Mouse (Mus musculus) forebrain, embryonic 16.5 days (tissue): Measurements from ENCODE around the gene Slc27a1. TPM values are rescaled to one million over a fixed set of nuclear protein-coding genes. Genes with fewer than 3 reads are reported as not detected.
A peak's percentile ranks its signal among the peaks of the same experiment; 100 is the strongest.

ENCODE experiments used
- ATAC-seq: fragments of 200-750 bp; cut with Nextera tagmentation; 2 replicates; pipeline ENCODE4 v1.8.0; 2017; ENCODE audit warnings: mild to moderate bottlenecking, moderate library complexity
- H3K27ac ChIP-seq: fragments of 300-500 bp; sonication (generic); 2 replicates; pipeline ENCODE4 v1.5.1; 2014; ENCODE audit warnings: low read length, control low read depth
- H3K27me3 ChIP-seq: fragments of 300-500 bp; sonication (generic); replicated peaks from 2 replicates; pipeline ENCODE4 v1.6.1; 2014; ENCODE audit warnings: low read length; ENCODE audit not compliant: control insufficient read depth, insufficient read depth
- H3K36me3 ChIP-seq: fragments of 300-500 bp; sonication (generic); 2 replicates; pipeline ENCODE4 v1.6.1; 2014; ENCODE audit not compliant: control insufficient read depth, insufficient read depth
- H3K4me1 ChIP-seq: fragments of 300-500 bp; sonication (generic); replicated peaks from 2 replicates; pipeline ENCODE4 v1.6.1; 2014; ENCODE audit warnings: low read length; ENCODE audit not compliant: control insufficient read depth, insufficient read depth
- H3K4me2 ChIP-seq: fragments of 300-500 bp; sonication (generic); 2 replicates; pipeline ENCODE4 v1.6.1; 2014; ENCODE audit warnings: mild to moderate bottlenecking, low read length, control low read depth
- H3K4me3 ChIP-seq: fragments of 300-500 bp; sonication (generic); replicated peaks from 2 replicates; pipeline ENCODE4 v1.5.1; 2014; ENCODE audit warnings: mild to moderate bottlenecking, low read length, control low read depth
- H3K9ac ChIP-seq: fragments of 300-500 bp; sonication (generic); replicated peaks from 2 replicates; pipeline ENCODE4 v1.6.1; 2014; ENCODE audit warnings: low read depth, low read length, control low read depth
- H3K9me3 ChIP-seq: fragments of 300-500 bp; sonication (generic); 2 replicates; pipeline ENCODE4 v1.6.1; 2016; ENCODE audit warnings: low read length; ENCODE audit not compliant: control insufficient read depth
- WGBS: fragments of 180-500 bp; shearing (Covaris S2); extraction: QIAGEN DNeasy Blood & Tissue Kit; methylation state at CpG from one replicate; pipeline ENCODE4 v1.1.7; 2014; 5-methylcytosine and 5-hydroxymethylcytosine counted together
- polyA plus RNA-seq: library from polyadenylated mRNA; unstranded; fragments of >200 nt; fragmentation: Nextera tagmentation; extraction: Ambion mirVana; gene quantifications from 2 replicates; pipeline ENCODE4 v1.2.1, GENCODE M21; 2015

Slc27a1 gene
- polyA plus RNA-seq, 1 experiment from 2014 or later = 75.9 TPM

DNA sequence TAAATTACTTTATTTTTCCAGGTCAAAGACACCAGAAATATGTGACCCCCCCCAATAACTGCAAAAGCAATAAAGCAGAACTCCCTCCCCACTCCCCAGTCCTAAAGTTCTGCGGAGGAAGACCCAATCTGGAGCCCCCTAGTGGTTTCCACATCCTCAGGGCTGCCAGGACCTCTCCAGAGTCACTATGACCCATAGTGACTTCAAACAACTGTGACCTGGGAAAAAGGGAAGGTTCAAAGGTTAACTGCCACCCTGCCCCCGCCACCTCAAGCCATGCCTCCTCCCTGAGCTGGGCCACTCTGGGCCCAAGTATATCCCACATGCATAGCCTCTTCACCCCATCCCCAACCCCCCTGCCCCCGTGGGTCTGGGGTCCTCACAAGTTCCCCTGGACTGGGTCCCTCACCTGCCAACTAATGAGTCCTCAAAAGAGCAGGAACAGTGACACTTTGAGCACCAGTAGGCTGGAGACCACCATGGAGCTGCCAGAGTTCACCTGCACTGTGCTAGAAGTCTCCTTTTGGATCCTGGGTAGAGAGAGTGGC lies 34.3 kb upstream of the Slc27a1 start:
- ATAC-seq = no peak
- WGBS = 40% methylated on average over 3 of the region's 3 CpGs

DNA sequence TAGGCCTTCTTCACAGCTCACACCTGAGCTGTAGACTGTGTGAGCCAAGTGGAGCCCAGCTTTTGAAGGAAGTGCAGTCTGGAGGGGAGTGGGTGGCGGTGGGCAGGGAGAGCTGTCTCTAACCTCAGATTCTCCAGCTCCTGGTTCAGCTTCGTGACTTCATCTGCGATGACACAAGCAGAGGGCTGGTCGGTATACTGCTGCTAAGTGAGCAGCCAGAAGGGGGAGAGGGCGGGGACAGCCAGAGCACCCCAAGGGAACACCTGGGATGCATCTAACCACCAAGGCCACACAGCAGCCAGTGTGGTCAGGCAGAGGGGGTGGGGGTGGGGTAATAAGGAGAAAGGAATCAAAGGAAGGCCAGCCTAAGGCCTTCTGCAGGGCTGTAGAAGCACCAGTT lies 33.0 kb upstream of the Slc27a1 start:
- ATAC-seq = no peak
- H3K4me1 ChIP-seq = peaks cover 8% of the 10 kb centered on the region
- H3K27me3 ChIP-seq = peaks cover 12% of the 10 kb centered on the region
- H3K4me2 ChIP-seq = no peak overlapping the region
- no peak overlapping the region for H3K27ac ChIP-seq
- 70% methylated on average over 5 of the region's 5 CpGs for WGBS
- no peak overlapping the region for H3K9ac ChIP-seq
- H3K9me3 ChIP-seq = no peaks in the 10 kb centered on the region
- H3K4me3 ChIP-seq = no peak overlapping the region
- no peaks in the 10 kb centered on the region for H3K36me3 ChIP-seq

More for the DNA sequence above, 34.3 kb upstream of the Slc27a1 start:
- Histone ChIP-seq H3K27ac (no peak overlapping the region), H3K36me3 (no peaks in the 10 kb centered on the region), H3K27me3 (peaks cover 12% of the 10 kb centered on the region), H3K9ac (no peak overlapping the region), H3K9me3 (no peaks in the 10 kb centered on the region), H3K4me3 (no peak overlapping the region), H3K4me2 (no peak overlapping the region), H3K4me1 (peaks cover 8% of the 10 kb centered on the region)

DNA sequence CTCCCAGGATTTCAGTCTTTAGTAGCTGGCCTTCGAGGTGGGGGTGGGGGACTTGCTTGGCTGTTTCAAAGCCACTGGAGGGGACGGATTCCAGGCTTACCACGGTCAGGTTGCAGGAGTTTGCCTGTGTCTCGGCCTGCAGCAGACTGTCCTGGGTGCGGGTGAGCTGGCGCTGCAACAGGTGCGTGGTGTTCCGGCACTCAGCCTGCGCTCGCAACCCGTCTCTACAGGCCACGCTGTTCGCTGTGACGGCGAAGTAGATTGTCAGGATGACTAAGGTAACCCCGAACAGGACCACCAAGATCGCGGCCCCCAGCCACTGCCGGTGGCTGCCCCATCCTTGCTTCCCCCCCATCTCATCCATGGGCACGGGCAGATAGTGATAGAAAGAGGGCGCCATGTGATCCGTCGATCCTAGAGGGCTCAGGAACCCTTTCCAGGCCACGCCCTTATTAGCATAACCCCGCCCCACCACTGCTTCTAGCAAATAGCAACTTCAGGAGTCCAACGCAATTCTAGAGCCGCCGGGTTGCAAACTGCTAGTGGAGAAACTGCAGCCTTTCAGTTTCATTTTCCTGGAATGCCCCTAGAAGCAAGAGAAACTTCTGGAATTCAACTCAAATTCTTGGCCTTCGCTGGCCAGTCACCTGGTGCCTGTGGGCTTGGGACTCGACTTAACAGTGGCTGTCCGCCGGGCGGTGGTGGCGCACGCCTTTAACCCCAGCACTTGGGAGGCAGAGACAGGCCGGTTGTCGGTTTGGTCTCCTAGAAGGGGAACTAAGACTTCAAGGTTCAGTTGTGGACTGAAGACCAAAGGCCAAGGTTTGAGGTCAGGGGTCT lies 31.4 kb upstream of the Slc27a1 start, which contains the start of gene Bst2:
TSS of gene Bst2 (minus strand) at position 429 of the 840 bp plus-strand sequence.
- ATAC-seq = 0 out of 2 replicates have a peak, but pooled peaks have one; percentile 39
- H3K36me3 ChIP-seq = no peaks in the 10 kb centered on the region
- peak within 1 kb of the TSS; percentile 31 for H3K4me3 ChIP-seq
- no peaks in the 10 kb centered on the region for H3K9me3 ChIP-seq
- WGBS = 4% methylated on average over 37 of the region's 37 CpGs
- H3K4me2 ChIP-seq = peak within 1 kb of the TSS; percentile 51
- H3K27ac ChIP-seq = no peak within 1 kb of the TSS
- H3K27me3 ChIP-seq = peaks cover 12% of the 10 kb centered on the region
- H3K4me1 ChIP-seq = peaks cover 8% of the 10 kb centered on the region
- H3K9ac ChIP-seq = peak within 1 kb of the TSS; percentile 11; the same call in 1 of the 2 replicates

DNA sequence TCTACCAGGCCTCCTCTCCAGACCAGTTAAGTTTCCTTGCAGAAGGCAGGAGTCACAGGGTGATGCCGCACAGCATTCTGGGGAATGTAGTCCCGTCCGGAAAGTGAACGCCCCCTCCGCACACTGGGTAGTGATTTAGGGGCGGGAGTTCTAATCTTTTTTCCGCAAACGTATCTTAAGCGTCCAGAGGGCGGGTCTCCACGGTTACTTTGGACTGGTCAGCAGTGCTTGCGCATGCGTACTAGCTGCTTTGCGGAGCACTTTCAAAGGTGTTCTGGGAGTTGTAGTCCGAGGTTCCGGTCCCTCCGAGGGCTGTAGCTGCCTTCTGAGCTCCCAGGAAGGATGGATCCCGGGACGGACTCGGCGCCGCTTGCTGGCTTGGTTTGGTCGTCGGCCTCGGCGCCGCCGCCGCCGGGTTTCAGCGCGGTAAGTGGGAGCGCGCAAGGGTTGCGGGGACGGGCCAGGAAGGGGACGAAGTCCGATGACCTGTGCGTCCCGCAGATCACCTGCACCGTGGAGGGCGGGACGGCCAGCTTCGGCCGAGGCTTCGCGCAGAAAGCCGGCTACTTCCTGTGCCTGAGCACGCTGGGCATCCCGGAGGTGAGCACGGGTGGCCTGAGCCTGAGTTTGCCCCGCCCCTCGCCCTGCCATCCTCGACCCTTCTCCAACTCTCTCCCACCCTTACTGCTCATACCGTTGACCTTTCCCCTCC lies 25.9 kb upstream of the Slc27a1 start, which contains the start of gene Mvb12a:
TSS of gene Mvb12a (plus strand) at position 291 of the 712 bp plus-strand sequence.
- Histone ChIP-seq H3K9me3 (no peaks in the 10 kb centered on the region), H3K4me1 (peaks cover 9% of the 10 kb centered on the region), H3K36me3 (peaks cover 3% of the 10 kb centered on the region; the same call in 1 of the 2 replicates), H3K4me3 (peak within 1 kb of the TSS; percentile 80), H3K4me2 (peak within 1 kb of the TSS; percentile 93), H3K9ac (peak within 1 kb of the TSS; percentile 83), H3K27me3 (no peaks in the 10 kb centered on the region; the same call in 1 of the 2 replicates), H3K27ac (no peak within 1 kb of the TSS)
- WGBS = under 1% methylated on average over 55 of the region's 55 CpGs
- peak; percentile 97 for ATAC-seq

DNA sequence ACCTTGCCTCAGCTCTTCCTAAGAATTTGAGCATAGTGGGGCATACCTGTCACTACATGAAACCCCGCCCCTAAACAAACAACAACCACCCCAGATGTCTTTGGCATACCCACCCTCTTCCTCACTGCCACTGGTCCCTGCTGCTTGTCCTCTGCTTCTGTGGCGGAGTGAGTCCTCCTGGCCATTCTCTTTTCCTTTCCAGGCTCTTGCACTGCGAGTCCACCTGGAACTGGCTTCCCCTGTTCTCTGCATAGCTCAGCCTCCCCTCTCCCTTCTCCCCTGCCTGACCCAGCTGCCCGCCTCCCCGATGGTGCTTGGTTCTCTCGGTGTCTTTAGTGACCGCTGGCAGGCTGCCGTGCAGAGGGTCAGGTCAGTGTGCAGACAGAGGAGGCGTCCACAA lies 24.9 kb upstream of the Slc27a1 start:
- Histone ChIP-seq H3K9me3 (no peaks in the 10 kb centered on the region), H3K36me3 (peaks cover 7% of the 10 kb centered on the region; the same call in 1 of the 2 replicates), H3K27me3 (no peaks in the 10 kb centered on the region), H3K4me3 (peak overlapping the region; percentile 80), H3K9ac (peak overlapping the region; percentile 83), H3K4me2 (peak overlapping the region; percentile 93), H3K27ac (no peak overlapping the region), H3K4me1 (peaks cover 9% of the 10 kb centered on the region)
- ATAC-seq = no peak
- 94% methylated on average over 9 of the region's 9 CpGs for WGBS

DNA sequence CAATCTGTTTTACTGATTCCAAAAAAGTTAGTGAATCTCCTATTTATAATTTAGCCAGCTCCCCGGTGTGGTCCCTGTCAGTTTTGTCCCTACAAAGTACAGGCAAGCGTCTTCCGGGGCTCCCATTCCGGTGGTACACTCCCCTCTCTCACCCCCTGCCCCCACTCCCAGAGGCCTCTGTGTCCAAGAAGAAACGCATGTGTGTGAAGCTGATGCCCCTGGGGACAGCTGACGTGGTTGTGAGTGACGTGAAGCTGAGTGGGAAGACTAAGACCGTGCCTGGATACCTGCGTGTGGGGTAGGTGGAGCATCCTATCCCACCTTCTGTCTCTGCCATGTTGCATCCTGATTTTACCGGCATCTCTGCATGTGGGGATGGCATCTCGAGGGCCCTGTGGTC lies 23.6 kb upstream of the Slc27a1 start:
- Histone ChIP-seq H3K27me3 (no peaks in the 10 kb centered on the region), H3K4me2 (no peak overlapping the region), H3K36me3 (peaks cover 7% of the 10 kb centered on the region; the same call in 1 of the 2 replicates), H3K9ac (no peak overlapping the region), H3K9me3 (no peaks in the 10 kb centered on the region), H3K4me3 (no peak overlapping the region), H3K4me1 (peaks cover 9% of the 10 kb centered on the region), H3K27ac (no peak overlapping the region)
- whole genome bisulfite sequencing = 92% methylated on average over 11 of the region's 11 CpGs
- ATAC-seq = no peak

DNA sequence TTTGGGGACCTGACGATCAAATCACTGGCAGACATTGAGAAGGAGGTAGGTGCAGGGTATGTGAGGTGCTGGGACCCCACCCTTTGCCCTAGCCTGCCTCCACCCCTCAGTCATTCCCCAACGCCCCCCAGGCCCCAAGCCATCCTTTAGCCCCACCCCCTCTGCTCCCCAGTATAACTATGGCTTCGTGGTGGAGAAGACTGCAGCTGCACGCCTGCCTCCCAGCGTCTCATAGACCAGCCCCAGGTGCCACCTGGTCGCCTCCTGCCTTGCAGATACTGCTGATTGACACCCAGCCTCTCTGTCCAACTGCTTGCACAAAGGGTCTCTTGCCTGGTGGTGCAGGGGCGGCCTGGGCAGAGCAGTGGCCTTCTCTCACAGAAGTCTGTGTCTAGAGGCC lies 21.1 kb upstream of the Slc27a1 start:
- Histone ChIP-seq H3K4me2 (no peak overlapping the region), H3K4me3 (no peak overlapping the region), H3K9ac (no peak overlapping the region), H3K27me3 (no peaks in the 10 kb centered on the region), H3K4me1 (peaks cover 9% of the 10 kb centered on the region), H3K27ac (no peak overlapping the region), H3K9me3 (no peaks in the 10 kb centered on the region), H3K36me3 (peaks cover 7% of the 10 kb centered on the region; the same call in 1 of the 2 replicates)
- whole genome bisulfite sequencing = 82% methylated on average over 7 of the region's 7 CpGs
- no peak for ATAC-seq

DNA sequence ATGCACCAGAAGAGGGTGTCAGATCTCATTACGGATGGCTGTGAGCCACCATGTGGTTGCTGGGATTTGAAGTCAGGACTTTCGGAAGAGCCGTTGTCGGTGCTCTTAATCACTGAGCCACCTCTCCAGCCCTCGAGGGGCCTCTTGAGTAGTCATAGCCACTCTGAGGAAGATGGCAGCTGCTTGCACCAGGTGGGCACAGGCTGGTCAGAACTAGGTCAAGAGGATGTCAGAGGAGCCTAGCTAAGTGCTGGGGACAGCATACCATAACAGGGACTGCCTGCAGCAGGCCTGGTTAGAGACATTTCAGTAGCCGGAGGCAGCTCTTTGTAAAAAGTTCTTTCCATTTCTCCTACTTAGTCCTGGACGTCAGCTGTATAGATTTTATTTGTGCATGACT lies 17.9 kb upstream of the Slc27a1 start:
- H3K27me3 ChIP-seq = peaks cover 1% of the 10 kb centered on the region; the same call in 1 of the 2 replicates

DNA sequence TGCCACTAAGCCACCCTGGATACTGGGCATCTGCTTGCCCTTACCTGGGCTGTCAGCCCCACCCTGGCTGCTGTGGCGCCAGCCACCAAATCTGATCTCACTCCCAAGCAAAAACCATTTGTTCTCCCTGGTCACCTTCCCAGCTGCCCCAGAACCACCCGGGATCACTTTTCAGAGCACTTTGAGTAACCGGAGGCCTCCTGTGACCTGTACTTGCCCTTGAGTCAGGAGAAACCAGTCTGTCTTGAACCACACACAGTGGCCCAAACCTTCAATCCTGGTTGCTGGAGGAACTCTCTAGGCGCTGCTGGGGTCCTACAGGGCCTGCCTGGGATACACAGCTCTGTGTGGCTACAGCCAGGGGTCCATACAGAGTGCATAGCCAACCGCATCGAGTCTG lies 15.9 kb upstream of the Slc27a1 start:
- Histone ChIP-seq H3K36me3 (peaks cover 4% of the 10 kb centered on the region; the same call in 1 of the 2 replicates), H3K27ac (no peak overlapping the region), H3K27me3 (peaks cover 21% of the 10 kb centered on the region), H3K9ac (no peak overlapping the region), H3K4me2 (no peak overlapping the region), H3K4me1 (no peaks in the 10 kb centered on the region), H3K9me3 (no peaks in the 10 kb centered on the region), H3K4me3 (no peak overlapping the region)
- 68% methylated on average over 6 of the region's 6 CpGs for WGBS
- ATAC-seq = no peak

More for the DNA sequence above, 17.9 kb upstream of the Slc27a1 start:
- no peak overlapping the region for H3K9ac ChIP-seq
- 71% methylated on average over 7 of the region's 7 CpGs for WGBS
- H3K4me1 ChIP-seq = no peaks in the 10 kb centered on the region
- no peak for ATAC-seq
- no peak overlapping the region for H3K4me3 ChIP-seq
- no peaks in the 10 kb centered on the region for H3K9me3 ChIP-seq
- H3K36me3 ChIP-seq = peaks cover 4% of the 10 kb centered on the region; the same call in 1 of the 2 replicates
- no peak overlapping the region for H3K4me2 ChIP-seq
- H3K27ac ChIP-seq = no peak overlapping the region
